Mouse (Mus musculus): Measurements from ENCODE around the gene Rprml. TPM values are rescaled to one million over a fixed set of nuclear protein-coding genes. Genes with fewer than 3 reads are reported as not detected.

Rprml gene
- polyA plus RNA-seq, 1 experiment from 2014 or later = 2.3 TPM

- WGBS = 2% methylated on average over 18 of the region's 18 CpGs
- peak overlapping the region; percentile 53 for H3K4me3 ChIP-seq (ENCODE audit: low read depth, low read length)
- H3K9me3 ChIP-seq (replicated peaks; ENCODE audit: control insufficient read depth, low read length) = no peaks in the 10 kb centered on the region
- DNase-seq (ENCODE audit: low spot score) (no peak), ATAC-seq (peak; percentile 64)
- peak overlapping the region; percentile 68 for H3K4me2 ChIP-seq (ENCODE audit: low read length)
- H3K27me3 ChIP-seq (replicated peaks; ENCODE audit: control insufficient read depth, insufficient read depth, low read length) = no peaks in the 10 kb centered on the region
- peak overlapping the region; percentile 96 for H3K27ac ChIP-seq (ENCODE audit: low read depth, low read length)
- no peaks in the 10 kb centered on the region; the same call in 1 of the 2 replicates for H3K36me3 ChIP-seq (ENCODE audit: control insufficient read depth, insufficient read depth, low read length)
- H3K4me1 ChIP-seq (ENCODE audit: control insufficient read depth, insufficient read depth, low read length) = peaks cover 3% of the 10 kb centered on the region; the same call in 1 of the 2 replicates
- H3K9ac ChIP-seq (ENCODE audit: low read length) = peak overlapping the region; percentile 66
Measured at GRCm38 (mm10) chr11:103696851-103697564, 47.6 kb downstream of the Rprml start.

GRCm38 (mm10) chr11:103697565-103698176 lies 48.3 kb downstream of the Rprml start, which contains the start of gene Gosr2:
TSS of gene Gosr2 (minus strand) at chr11:103697898.
- Histone ChIP-seq H3K9me3 (replicated peaks; ENCODE audit: control insufficient read depth, low read length) (no peaks in the 10 kb centered on the region), H3K4me1 (ENCODE audit: control insufficient read depth, insufficient read depth, low read length) (peaks cover 3% of the 10 kb centered on the region; the same call in 1 of the 2 replicates), H3K4me3 (ENCODE audit: low read depth, low read length) (peak within 1 kb of the TSS; percentile 53), H3K4me2 (ENCODE audit: low read length) (peak within 1 kb of the TSS; percentile 68), H3K27me3 (replicated peaks; ENCODE audit: control insufficient read depth, insufficient read depth, low read length) (no peaks in the 10 kb centered on the region), H3K27ac (ENCODE audit: low read depth, low read length) (peak within 1 kb of the TSS; percentile 96), H3K36me3 (ENCODE audit: control insufficient read depth, insufficient read depth, low read length) (no peaks in the 10 kb centered on the region; the same call in 1 of the 2 replicates), H3K9ac (ENCODE audit: low read length) (peak within 1 kb of the TSS; percentile 66)
- WGBS = under 1% methylated on average over 57 of the region's 57 CpGs
- ATAC-seq (peak; percentile 98), DNase-seq (ENCODE audit: low spot score) (peak; percentile 95)

- peak overlapping the region; percentile 68 for H3K4me2 ChIP-seq (ENCODE audit: low read length)
- peak overlapping the region; percentile 53 for H3K4me3 ChIP-seq (ENCODE audit: low read depth, low read length)
- H3K9me3 ChIP-seq (replicated peaks; ENCODE audit: control insufficient read depth, low read length) = no peaks in the 10 kb centered on the region
- no peak for DNase-seq (ENCODE audit: low spot score)
- no peaks in the 10 kb centered on the region for H3K27me3 ChIP-seq (replicated peaks; ENCODE audit: control insufficient read depth, insufficient read depth, low read length)
- H3K36me3 ChIP-seq (ENCODE audit: control insufficient read depth, insufficient read depth, low read length) = no peaks in the 10 kb centered on the region
- peak overlapping the region; percentile 66 for H3K9ac ChIP-seq (ENCODE audit: low read length)
- WGBS = 63% methylated on average over 2 of the region's 2 CpGs
- no peak for ATAC-seq
- peaks cover 3% of the 10 kb centered on the region; the same call in 1 of the 2 replicates for H3K4me1 ChIP-seq (ENCODE audit: control insufficient read depth, insufficient read depth, low read length)
- H3K27ac ChIP-seq (ENCODE audit: low read depth, low read length) = peak overlapping the region; percentile 96
Measured at GRCm38 (mm10) chr11:103698226-103698625, 48.9 kb downstream of the Rprml start.

Other genes starting within 250 kb of the Rprml start
- 7.5 and 10.0 TPM in 2 replicates for gene Plekhm1, start 236.9 kb upstream of the Rprml start, polyA plus RNA-seq (2014; fragmentation: Nextera tagmentation; extraction: Ambion mirVana)
- not detected in 2 replicates for gene Lrrc37a, start 145.0 kb upstream of the Rprml start, polyA plus RNA-seq (2014; fragmentation: Nextera tagmentation; extraction: Ambion mirVana)
- gene Gm884, start 28.4 kb upstream of the Rprml start, polyA plus RNA-seq (2014; fragmentation: Nextera tagmentation; extraction: Ambion mirVana) = not detected in 2 replicates
- gene Lyzl6, start 10.7 kb upstream of the Rprml start, polyA plus RNA-seq (2014; fragmentation: Nextera tagmentation; extraction: Ambion mirVana) = not detected in 2 replicates
- gene Gosr2, start 48.3 kb downstream of the Rprml start, polyA plus RNA-seq (2014; fragmentation: Nextera tagmentation; extraction: Ambion mirVana) = 105 and 106 TPM in 2 replicates
- 0.10 and 0.26 TPM in 2 replicates for gene Wnt9b, start 100.3 kb downstream of the Rprml start, polyA plus RNA-seq (2014; fragmentation: Nextera tagmentation; extraction: Ambion mirVana)
- 5.7 and 6.6 TPM in 2 replicates for gene Wnt3, start 124.6 kb downstream of the Rprml start, polyA plus RNA-seq (2014; fragmentation: Nextera tagmentation; extraction: Ambion mirVana)